Mouse (Mus musculus): ENCODE results near the gene Tia1. TPM values are rescaled to one million over a fixed set of nuclear protein-coding genes. Genes with fewer than 3 reads are reported as not detected.

Tia1 gene
- total and polyA plus RNA-seq, 2 experiments from 2014 or later = 148 to 190 TPM

- Histone ChIP-seq H3K36me3 (ENCODE audit: insufficient read depth, low read length) (no peaks in the 10 kb centered on the region), H3K27me3 (ENCODE audit: insufficient read depth, low read length) (no peaks in the 10 kb centered on the region), H3K9me3 (ENCODE audit: low read length) (no peaks in the 10 kb centered on the region), H3K4me3 (ENCODE audit: low read length) (no peak overlapping the region), H3K27ac (no peak overlapping the region), H3K4me1 (ENCODE audit: insufficient read depth, low read length) (peaks cover 10% of the 10 kb centered on the region), H3K9ac (replicated peaks; ENCODE audit: low read length) (no peak overlapping the region), H3K4me2 (ENCODE audit: low read depth, low read length) (no peak overlapping the region)
- ATAC-seq = no peak
- 83% methylated on average over 9 of the region's 9 CpGs for WGBS
- no peak for TF ChIP-seq CTCF (IDR thresholded peaks at IDR 0.05; ENCODE audit: low read depth)
- DNase-seq (ENCODE audit: low spot score) = no peak
Observed at GRCm38 (mm10) chr6:86475462-86476167, 71.6 kb downstream of the Tia1 start.

DNA sequence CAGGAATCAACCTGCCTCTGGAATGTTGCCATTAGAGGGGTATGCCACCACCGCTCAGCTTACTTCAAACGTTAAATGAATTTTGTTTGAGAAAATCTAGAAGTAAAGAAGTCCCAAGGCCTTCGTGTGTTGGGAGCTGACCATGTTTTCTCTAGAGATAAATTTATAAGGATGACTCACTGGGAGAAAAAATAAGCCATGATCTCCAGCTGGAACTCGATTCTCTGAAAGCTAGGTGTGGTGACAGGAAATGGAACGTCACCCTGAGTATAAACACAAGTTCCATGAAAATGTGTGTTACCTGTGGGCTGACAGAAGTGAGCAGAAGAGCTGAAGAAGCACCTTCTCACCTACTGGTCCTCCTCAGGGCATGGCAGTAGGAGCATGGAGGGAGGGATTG lies 72.9 kb downstream of the Tia1 start:
- ATAC-seq = no peak
- H3K27ac ChIP-seq = no peak overlapping the region
- no peaks in the 10 kb centered on the region for H3K27me3 ChIP-seq (ENCODE audit: insufficient read depth, low read length)
- DNase-seq (ENCODE audit: low spot score) = no peak
- H3K9me3 ChIP-seq (ENCODE audit: low read length) = no peaks in the 10 kb centered on the region
- H3K4me1 ChIP-seq (ENCODE audit: insufficient read depth, low read length) = peaks cover 7% of the 10 kb centered on the region
- H3K36me3 ChIP-seq (ENCODE audit: insufficient read depth, low read length) = no peaks in the 10 kb centered on the region
- no peak overlapping the region for H3K4me2 ChIP-seq (ENCODE audit: low read depth, low read length)
- 86% methylated on average over 5 of the region's 5 CpGs for WGBS
- no peak overlapping the region for H3K9ac ChIP-seq (replicated peaks; ENCODE audit: low read length)
- no peak for TF ChIP-seq CTCF (IDR thresholded peaks at IDR 0.05; ENCODE audit: low read depth)
- H3K4me3 ChIP-seq (ENCODE audit: low read length) = no peak overlapping the region

- Histone ChIP-seq H3K36me3 (ENCODE audit: insufficient read depth, low read length) (no peaks in the 10 kb centered on the region), H3K27me3 (ENCODE audit: insufficient read depth, low read length) (no peaks in the 10 kb centered on the region), H3K4me3 (ENCODE audit: low read length) (no peak overlapping the region), H3K4me2 (ENCODE audit: low read depth, low read length) (no peak overlapping the region), H3K9me3 (ENCODE audit: low read length) (no peaks in the 10 kb centered on the region), H3K27ac (no peak overlapping the region), H3K4me1 (ENCODE audit: insufficient read depth, low read length) (no peaks in the 10 kb centered on the region), H3K9ac (replicated peaks; ENCODE audit: low read length) (no peak overlapping the region)
- DNase-seq (ENCODE audit: low spot score) = no peak
- no peak for TF ChIP-seq CTCF (IDR thresholded peaks at IDR 0.05; ENCODE audit: low read depth)
- 49% methylated on average over 3 of the region's 3 CpGs for WGBS
- no peak for ATAC-seq
Observed at GRCm38 (mm10) chr6:86479311-86479710, 75.3 kb downstream of the Tia1 start.

DNA sequence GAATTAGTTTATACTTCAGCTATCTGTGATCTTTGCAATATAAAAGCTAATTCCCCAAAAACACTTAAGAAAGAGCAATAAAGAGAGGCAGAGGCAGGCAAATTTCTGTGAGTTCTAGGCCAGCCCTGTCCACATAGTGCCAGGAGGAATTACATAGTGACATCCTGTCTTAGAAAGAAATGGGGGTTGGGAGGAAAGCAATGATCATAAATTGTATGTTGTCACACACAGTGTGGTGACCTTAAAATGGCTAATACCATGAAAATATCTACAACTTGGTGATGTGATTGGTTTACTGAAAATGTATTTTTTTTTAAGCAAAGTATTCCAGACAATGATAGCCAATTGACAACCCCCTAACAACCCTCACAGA lies 75.8 kb downstream of the Tia1 start:
- no peak overlapping the region for H3K4me2 ChIP-seq (ENCODE audit: low read depth, low read length)

GRCm38 (mm10) chr6:86480189-86480831 lies 76.3 kb downstream of the Tia1 start:
- Histone ChIP-seq H3K27ac (peak overlapping the region; percentile 58; the same call in 1 of the 2 replicates), H3K27me3 (ENCODE audit: insufficient read depth, low read length) (no peaks in the 10 kb centered on the region), H3K9ac (replicated peaks; ENCODE audit: low read length) (peak overlapping the region; percentile 35), H3K4me2 (ENCODE audit: low read depth, low read length) (peak overlapping the region; percentile 34), H3K36me3 (ENCODE audit: insufficient read depth, low read length) (no peaks in the 10 kb centered on the region), H3K4me1 (ENCODE audit: insufficient read depth, low read length) (no peaks in the 10 kb centered on the region), H3K9me3 (ENCODE audit: low read length) (no peaks in the 10 kb centered on the region), H3K4me3 (ENCODE audit: low read length) (no peak overlapping the region)
- TF ChIP-seq CTCF (IDR thresholded peaks at IDR 0.05; ENCODE audit: low read depth) = no peak
- ATAC-seq (no peak), DNase-seq (ENCODE audit: low spot score) (no peak)
- 33% methylated on average over 9 of the region's 9 CpGs for WGBS

More for the DNA sequence above, 75.8 kb downstream of the Tia1 start:
- Histone ChIP-seq H3K9me3 (ENCODE audit: low read length) (no peaks in the 10 kb centered on the region), H3K27me3 (ENCODE audit: insufficient read depth, low read length) (no peaks in the 10 kb centered on the region), H3K36me3 (ENCODE audit: insufficient read depth, low read length) (no peaks in the 10 kb centered on the region), H3K27ac (no peak overlapping the region), H3K9ac (replicated peaks; ENCODE audit: low read length) (no peak overlapping the region), H3K4me3 (ENCODE audit: low read length) (no peak overlapping the region), H3K4me1 (ENCODE audit: insufficient read depth, low read length) (no peaks in the 10 kb centered on the region)
- ATAC-seq (no peak), DNase-seq (ENCODE audit: low spot score) (no peak)
- no peak for TF ChIP-seq CTCF (IDR thresholded peaks at IDR 0.05; ENCODE audit: low read depth)

DNA sequence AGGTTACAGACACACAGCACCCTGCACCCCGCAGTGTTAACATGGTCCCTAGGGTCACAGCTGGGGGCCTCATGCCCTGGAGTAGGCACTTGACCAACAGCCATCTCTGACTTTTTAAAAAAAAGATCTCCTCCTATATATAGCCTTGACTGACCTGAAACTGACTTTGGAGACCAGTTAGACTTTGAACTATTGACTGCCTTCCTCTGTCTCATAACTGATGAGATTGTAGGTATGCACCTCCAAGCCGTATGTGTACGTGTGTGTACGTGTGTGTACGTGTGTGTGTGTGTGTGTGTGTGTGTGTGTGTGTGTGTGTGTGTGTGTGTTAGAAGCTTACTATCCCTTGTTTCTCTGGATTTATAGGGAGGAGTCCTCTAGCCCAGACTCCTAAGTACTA lies 77.9 kb downstream of the Tia1 start:
- Histone ChIP-seq H3K36me3 (ENCODE audit: insufficient read depth, low read length) (no peaks in the 10 kb centered on the region), H3K4me3 (ENCODE audit: low read length) (no peak overlapping the region), H3K4me1 (ENCODE audit: insufficient read depth, low read length) (0 out of 2 replicates have a peak, but pooled peaks cover under 1% of the 10 kb centered on the region), H3K4me2 (ENCODE audit: low read depth, low read length) (no peak overlapping the region), H3K9me3 (ENCODE audit: low read length) (no peaks in the 10 kb centered on the region), H3K27me3 (ENCODE audit: insufficient read depth, low read length) (no peaks in the 10 kb centered on the region), H3K27ac (no peak overlapping the region), H3K9ac (replicated peaks; ENCODE audit: low read length) (no peak overlapping the region)
- TF ChIP-seq CTCF (IDR thresholded peaks at IDR 0.05; ENCODE audit: low read depth) = no peak
- ATAC-seq (no peak), DNase-seq (ENCODE audit: low spot score) (no peak)
- WGBS = 93% methylated on average over 5 of the region's 5 CpGs

Other genes with a start within 250 kb of the Tia1 start
- 35.4 and 40.5 TPM in 2 replicates for gene Tgfa, start 209.0 kb upstream of the Tia1 start, total RNA-seq (2014; rRNA removed)
- 13.6 and 14.2 TPM in 2 replicates for gene Tgfa, start 209.0 kb upstream of the Tia1 start, polyA plus RNA-seq (2015; fragmentation: Nextera tagmentation; extraction: Ambion mirVana)
- 42.2 and 48.2 TPM in 2 replicates for gene Fam136a, start 38.6 kb upstream of the Tia1 start, total RNA-seq (2014; rRNA removed)
- gene Fam136a, start 38.6 kb upstream of the Tia1 start, polyA plus RNA-seq (2015; fragmentation: Nextera tagmentation; extraction: Ambion mirVana) = 63.7 and 64.6 TPM in 2 replicates
- gene Snrpg, start 32.9 kb upstream of the Tia1 start, total RNA-seq (2014; rRNA removed) = 45.1 and 48.1 TPM in 2 replicates
- 278 and 289 TPM in 2 replicates for gene Snrpg, start 32.9 kb upstream of the Tia1 start, polyA plus RNA-seq (2015; fragmentation: Nextera tagmentation; extraction: Ambion mirVana)
- gene Pcyox1, start 7.1 kb upstream of the Tia1 start, total RNA-seq (2014; rRNA removed) = 74.3 and 80.9 TPM in 2 replicates
- 102 and 104 TPM in 2 replicates for gene Pcyox1, start 7.1 kb upstream of the Tia1 start, polyA plus RNA-seq (2015; fragmentation: Nextera tagmentation; extraction: Ambion mirVana)
- gene Gm44790, start 22.4 kb downstream of the Tia1 start, total RNA-seq (2014; rRNA removed) = not detected in 2 replicates
- gene Gm44790, start 22.4 kb downstream of the Tia1 start, polyA plus RNA-seq (2015; fragmentation: Nextera tagmentation; extraction: Ambion mirVana) = not detected in 2 replicates
- 14.4 and 17.6 TPM in 2 replicates for gene C87436, start 34.2 kb downstream of the Tia1 start, total RNA-seq (2014; rRNA removed)
- 15.9 and 19.6 TPM in 2 replicates for gene C87436, start 34.2 kb downstream of the Tia1 start, polyA plus RNA-seq (2015; fragmentation: Nextera tagmentation; extraction: Ambion mirVana)
- 61.7 and 71.3 TPM in 2 replicates for gene Pcbp1, start 122.1 kb downstream of the Tia1 start, total RNA-seq (2014; rRNA removed)
- gene Pcbp1, start 122.1 kb downstream of the Tia1 start, polyA plus RNA-seq (2015; fragmentation: Nextera tagmentation; extraction: Ambion mirVana) = 300 and 303 TPM in 2 replicates
- 0.22 and 0.73 TPM in 2 replicates for gene Asprv1, start 223.9 kb downstream of the Tia1 start, total RNA-seq (2014; rRNA removed)
- gene Asprv1, start 223.9 kb downstream of the Tia1 start, polyA plus RNA-seq (2015; fragmentation: Nextera tagmentation; extraction: Ambion mirVana) = 0.99 and 1.0 TPM in 2 replicates

Measured in hindbrain, postnatal 0 days (tissue).